Mouse (Mus musculus) stomach, postnatal 0 days (tissue): Measurements from ENCODE around the gene Hist1h4a. TPM values are rescaled to one million over a fixed set of nuclear protein-coding genes. Genes with fewer than 3 reads are reported as not detected.

Source experiments
- ATAC-seq: fragments of 200-750 bp; cut with Nextera tagmentation; 2 replicates; pipeline ENCODE4 v1.8.0; 2017; ENCODE audit not compliant: low FRiP score, low TSS enrichment
- DNase-seq: peaks from one replicate; pipeline ENCODE4 v3.0.0-alpha.2; 2016; ENCODE audit warnings: low spot score
- H3K27ac ChIP-seq: fragments of 300-500 bp; sonication (generic); replicated peaks from 2 replicates; pipeline ENCODE4 v1.5.1; 2014; ENCODE audit warnings: mild to moderate bottlenecking, control low read depth
- H3K27me3 ChIP-seq: fragments of 300-500 bp; sonication (generic); 2 replicates; pipeline ENCODE4 v1.6.1; 2014; ENCODE audit warnings: low read length; ENCODE audit not compliant: control insufficient read depth, insufficient read depth
- H3K36me3 ChIP-seq: fragments of 300-500 bp; sonication (generic); 2 replicates; pipeline ENCODE4 v1.6.1; 2014; ENCODE audit warnings: low read length, mixed read lengths; ENCODE audit not compliant: control insufficient read depth, insufficient read depth
- H3K4me1 ChIP-seq: fragments of 300-500 bp; sonication (generic); replicated peaks from 2 replicates; pipeline ENCODE4 v1.6.1; 2014; ENCODE audit warnings: antibody characterized with exemption; ENCODE audit not compliant: control insufficient read depth, insufficient read depth
- H3K4me2 ChIP-seq: fragments of 300-500 bp; sonication (generic); replicated peaks from 2 replicates; pipeline ENCODE4 v1.6.1; 2014; ENCODE audit warnings: low read depth, mild to moderate bottlenecking, control low read depth, moderate library complexity
- H3K4me3 ChIP-seq: fragments of 300-500 bp; sonication (generic); 2 replicates; pipeline ENCODE4 v1.5.1; 2014; ENCODE audit warnings: low read depth, low read length, control low read depth
- H3K9ac ChIP-seq: fragments of 300-500 bp; sonication (generic); 2 replicates; pipeline ENCODE4 v1.6.1; 2014; ENCODE audit warnings: mild to moderate bottlenecking, low read length, control low read depth, mixed read lengths
- H3K9me3 ChIP-seq: fragments of 300-500 bp; sonication (generic); 2 replicates; pipeline ENCODE4 v1.6.1; 2016; ENCODE audit warnings: low read length; ENCODE audit not compliant: control insufficient read depth
- CTCF ChIP-seq: IDR thresholded peaks from 2 replicates; pipeline ENCODE4 v1.5.1; 2016; ENCODE audit warnings: antibody characterized with exemption, low read depth, mild to moderate bottlenecking, moderate library complexity
- EP300 ChIP-seq: optimal IDR thresholded peaks from 2 replicates; pipeline ENCODE3; 2016; ENCODE audit warnings: antibody characterized with exemption
- WGBS: fragments of 180-500 bp; shearing (Covaris S2); extraction: QIAGEN DNeasy Blood & Tissue Kit; methylation state at CpG from one replicate; pipeline ENCODE4 v1.1.7; 2014; 5-methylcytosine and 5-hydroxymethylcytosine counted together
- polyA plus RNA-seq: library from polyadenylated mRNA; unstranded; fragments of >200 nt; fragmentation: Nextera tagmentation; extraction: Ambion mirVana; gene quantifications from 2 replicates; pipeline ENCODE4 v1.2.1, GENCODE M21; 2015

The Hist1h4a gene
- polyA plus RNA-seq, 1 experiment from 2014 or later, result 0.80 TPM

GRCm38 (mm10) chr13:23744421-23745380 is 16.3 kb downstream of the Hist1h4a start:
- H3K27ac ChIP-seq, result no peak overlapping the region

GRCm38 (mm10) chr13:23743963-23744362 is 17.1 kb downstream of the Hist1h4a start:
- Histone ChIP-seq H3K27me3 (no peaks in the 10 kb centered on the region), H3K9me3 (no peaks in the 10 kb centered on the region), H3K4me1 (no peaks in the 10 kb centered on the region), H3K4me3 (peak overlapping the region; percentile 33; the same call in 1 of the 2 replicates), H3K4me2 (no peak overlapping the region), H3K36me3 (no peaks in the 10 kb centered on the region), H3K9ac (no peak overlapping the region), H3K27ac (no peak overlapping the region)
- WGBS, result 27% methylated on average over 4 of the region's 4 CpGs
- DNase-seq (no peak), ATAC-seq (no peak)
- TF ChIP-seq EP300 (no peak), CTCF (no peak)

More at GRCm38 (mm10) chr13:23744421-23745380, 16.3 kb downstream of the Hist1h4a start:
- Histone ChIP-seq H3K4me1 (no peaks in the 10 kb centered on the region), H3K4me2 (peak overlapping the region; percentile 62), H3K27me3 (no peaks in the 10 kb centered on the region), H3K4me3 (peak overlapping the region; percentile 33), H3K9me3 (no peaks in the 10 kb centered on the region), H3K9ac (peak overlapping the region; percentile 41), H3K36me3 (no peaks in the 10 kb centered on the region)
- ATAC-seq (no peak), DNase-seq (no peak)
- WGBS, result 1% methylated on average over 13 of the region's 36 CpGs
- no peak for TF ChIP-seq CTCF

GRCm38 (mm10) chr13:23743215-23743614 is 17.8 kb downstream of the Hist1h4a start:
- Histone ChIP-seq H3K36me3 (no peaks in the 10 kb centered on the region), H3K27ac (no peak overlapping the region), H3K4me3 (no peak overlapping the region), H3K4me1 (no peaks in the 10 kb centered on the region), H3K4me2 (no peak overlapping the region), H3K9me3 (no peaks in the 10 kb centered on the region), H3K9ac (no peak overlapping the region), H3K27me3 (no peaks in the 10 kb centered on the region)
- DNase-seq, result no peak
- TF ChIP-seq CTCF (no peak), EP300 (no peak)
- 78% methylated on average over 5 of the region's 5 CpGs for WGBS
- ATAC-seq, result no peak

GRCm38 (mm10) chr13:23742007-23742406 is 19.0 kb downstream of the Hist1h4a start:
- ATAC-seq (no peak), DNase-seq (no peak)
- H3K4me2 ChIP-seq, result no peak overlapping the region
- H3K27ac ChIP-seq, result no peak overlapping the region
- H3K9ac ChIP-seq, result no peak overlapping the region
- no peak overlapping the region for H3K4me3 ChIP-seq
- no peak for TF ChIP-seq CTCF
- H3K27me3 ChIP-seq, result no peaks in the 10 kb centered on the region
- no peaks in the 10 kb centered on the region for H3K9me3 ChIP-seq
- H3K4me1 ChIP-seq, result no peaks in the 10 kb centered on the region
- no peaks in the 10 kb centered on the region for H3K36me3 ChIP-seq

- Histone ChIP-seq H3K4me1 (no peaks in the 10 kb centered on the region), H3K9me3 (no peaks in the 10 kb centered on the region), H3K36me3 (no peaks in the 10 kb centered on the region), H3K4me2 (peak overlapping the region; percentile 84; the same call in 1 of the 2 replicates), H3K27me3 (no peaks in the 10 kb centered on the region), H3K27ac (no peak overlapping the region), H3K9ac (no peak overlapping the region), H3K4me3 (no peak overlapping the region)
- no peak for TF ChIP-seq CTCF
- no peak for TF ChIP-seq EP300
- 46% methylated on average over 5 of the region's 5 CpGs for WGBS
- DNase-seq (no peak), ATAC-seq (no peak)
Observed at GRCm38 (mm10) chr13:23740910-23741309, 20.1 kb downstream of the Hist1h4a start.

GRCm38 (mm10) chr13:23740256-23740840 is 20.7 kb downstream of the Hist1h4a start:
- no peaks in the 10 kb centered on the region for H3K4me1 ChIP-seq

More at GRCm38 (mm10) chr13:23740256-23740840, 20.7 kb downstream of the Hist1h4a start:
- Histone ChIP-seq H3K36me3 (no peaks in the 10 kb centered on the region), H3K9me3 (no peaks in the 10 kb centered on the region), H3K4me2 (peak overlapping the region; percentile 84), H3K4me3 (peak overlapping the region; percentile 55), H3K27ac (peak overlapping the region; percentile 96), H3K27me3 (no peaks in the 10 kb centered on the region), H3K9ac (peak overlapping the region; percentile 88)
- ATAC-seq (no peak), DNase-seq (no peak)
- WGBS, result 14% methylated on average over 13 of the region's 13 CpGs
- TF ChIP-seq EP300, result no peak
- no peak for TF ChIP-seq CTCF
